Mouse (Mus musculus): ENCODE data around the gene C2cd3. TPM values are rescaled to one million over a fixed set of nuclear protein-coding genes. Genes with fewer than 3 reads are reported as not detected.
A peak's percentile ranks its signal among the peaks of the same experiment; 100 is the strongest.
"Not testable (repeated sequence)": the region's sequence is repeated elsewhere in the genome, so short reads cannot be mapped to it uniquely, and the experiment has no call there.

The C2cd3 gene
- total RNA-seq, 2 experiments from 2014 or later: 8.0 to 9.9 TPM

- intact Hi-C loops (cut with DNase I): loop anchor here (2.0 kb wide), 1 partner anchor 26 kb away; no protein-coding TSS in a partner anchor
- DNase-seq (ENCODE audit: low spot score): no peak
Measured at GRCm38 (mm10) chr7:100465248-100465647, 93.2 kb downstream of the C2cd3 start.

GRCm38 (mm10) chr7:100465656-100466309 is 93.8 kb downstream of the C2cd3 start:
- intact Hi-C loops (cut with DNase I): loop anchor here (2.0 kb wide), 1 partner anchor 25 kb away; no protein-coding TSS in a partner anchor
- DNase-seq (ENCODE audit: low spot score): peak; percentile 83

DNA sequence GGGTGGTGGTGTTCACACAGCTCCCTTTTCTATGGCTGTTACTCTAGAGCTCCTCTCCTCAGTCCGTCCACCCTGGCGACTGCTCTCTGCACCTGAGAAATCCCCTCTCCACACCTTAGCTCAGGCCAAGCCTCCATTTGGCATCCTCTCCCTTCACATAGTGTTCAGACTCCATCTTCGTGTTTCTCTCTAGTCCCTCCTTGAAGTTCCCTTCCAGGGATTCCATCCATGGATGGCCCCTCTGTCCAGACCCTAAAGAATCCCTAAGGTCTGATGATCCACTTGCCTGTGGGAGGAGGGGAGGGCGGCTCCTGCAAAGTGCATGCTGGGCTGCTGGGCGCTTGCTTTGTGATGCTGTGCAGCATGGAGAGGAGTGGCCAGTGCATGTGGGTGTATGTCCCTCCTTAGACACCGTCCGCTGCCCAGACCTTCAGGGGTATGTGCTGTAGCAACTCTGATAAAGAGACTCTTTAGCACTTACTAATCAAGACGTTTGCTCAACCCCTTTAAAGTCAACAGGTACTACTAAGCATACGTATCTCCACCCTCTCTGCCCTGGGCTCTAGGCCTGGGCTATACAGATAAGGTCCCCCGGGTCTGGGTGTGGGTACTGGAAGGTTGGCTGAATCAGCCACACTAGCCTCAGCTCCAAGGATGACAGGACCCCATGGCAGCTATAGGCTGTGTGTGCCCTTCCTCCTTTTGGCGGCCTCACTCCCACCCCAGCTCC is 94.9 kb downstream of the C2cd3 start:
- DNase-seq (ENCODE audit: low spot score): no peak
- intact Hi-C loops (cut with DNase I): no loop called here

GRCm38 (mm10) chr7:100468761-100469160 is 96.7 kb downstream of the C2cd3 start:
- no peak for DNase-seq (ENCODE audit: low spot score)
- intact Hi-C loops (cut with DNase I): no loop called here

DNA sequence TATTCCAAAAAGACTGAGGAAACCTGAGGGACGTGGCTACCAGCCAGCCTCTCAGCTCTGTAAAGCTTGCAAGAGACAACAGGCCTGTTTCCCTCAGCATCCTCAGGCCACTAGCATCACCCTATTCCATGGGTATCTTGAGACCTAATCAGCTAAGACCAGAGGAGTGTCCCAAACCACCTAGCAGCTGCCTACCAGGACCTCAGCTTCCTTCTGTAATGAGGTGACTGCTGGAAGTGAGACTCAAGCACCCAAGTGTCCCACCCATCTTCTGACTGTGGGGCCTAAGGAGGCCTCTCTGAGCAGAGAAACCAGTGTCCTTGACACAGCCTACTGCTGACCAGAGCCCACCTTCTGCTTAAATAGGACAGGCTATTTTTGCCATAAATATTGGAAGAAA is 97.5 kb downstream of the C2cd3 start:
- DNase-seq (ENCODE audit: low spot score): no peak
- intact Hi-C loops (cut with DNase I): no loop called here

GRCm38 (mm10) chr7:100470796-100471406 is 98.9 kb downstream of the C2cd3 start:
- intact Hi-C loops (cut with DNase I): no loop called here
- no peak for DNase-seq (ENCODE audit: low spot score)

GRCm38 (mm10) chr7:100471407-100471797 is 99.4 kb downstream of the C2cd3 start:
- DNase-seq (ENCODE audit: low spot score): no peak
- intact Hi-C loops (cut with DNase I): no loop called here

GRCm38 (mm10) chr7:100472777-100473176 is 100.7 kb downstream of the C2cd3 start, which contains the start of gene Ucp3:
Gene Ucp3, plus strand, starts transcription at chr7:100472990.
- DNase-seq (ENCODE audit: low spot score): no peak
- intact Hi-C loops (cut with DNase I): no loop called here

DNA sequence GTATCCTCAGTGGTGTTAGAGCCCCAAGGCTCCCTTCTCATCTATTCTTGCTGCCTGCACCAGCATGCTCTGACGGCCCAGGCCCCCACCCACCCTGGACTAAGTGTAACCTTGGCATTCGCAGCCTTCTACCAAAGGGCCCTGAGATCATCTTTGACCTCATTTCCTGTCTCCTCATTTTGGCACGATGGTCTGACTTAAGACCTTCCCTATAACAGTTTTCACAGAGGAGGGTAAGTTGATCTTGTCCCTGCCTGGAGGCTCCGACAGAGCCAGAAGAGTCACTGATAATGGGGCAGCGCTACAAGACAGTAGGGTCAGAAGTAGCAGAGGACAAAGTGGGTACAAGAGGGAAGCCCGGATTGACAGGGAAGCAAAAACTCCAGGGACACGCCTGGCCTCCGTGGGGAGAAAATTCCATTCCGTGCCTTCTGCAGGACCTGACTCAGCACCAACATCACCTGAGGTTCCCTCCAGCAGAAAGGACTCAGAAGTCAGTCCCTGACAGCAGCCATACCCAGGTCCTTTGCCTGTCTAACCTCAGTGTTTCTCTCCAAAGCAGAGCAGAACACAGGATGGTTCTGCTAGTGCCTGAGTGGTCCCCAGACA is 101.9 kb downstream of the C2cd3 start:
- intact Hi-C loops (cut with DNase I): no loop called here
- no peak for DNase-seq (ENCODE audit: low spot score)

DNA sequence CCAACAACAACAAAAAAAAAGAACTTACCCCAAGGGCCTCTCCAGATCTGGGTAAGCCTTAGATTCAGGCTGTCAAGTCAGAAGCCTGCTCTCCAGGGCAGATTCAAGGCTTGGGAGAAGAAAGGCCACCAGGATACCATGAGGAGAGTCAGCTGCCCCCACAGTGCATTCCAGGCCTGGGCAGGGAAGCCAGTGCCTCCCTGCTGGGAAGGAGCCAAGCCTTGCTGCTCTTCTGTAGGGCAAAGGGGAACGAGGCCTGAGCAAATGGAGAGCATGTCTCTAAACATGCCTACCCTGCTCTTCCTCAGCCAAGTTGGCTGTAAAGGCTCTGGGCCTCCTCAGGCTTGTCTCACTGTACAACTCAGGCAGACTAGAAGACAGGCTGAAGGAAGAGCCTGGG is 102.6 kb downstream of the C2cd3 start:
- DNase-seq (ENCODE audit: low spot score): peak; percentile 25
- intact Hi-C loops (cut with DNase I): no loop called here

DNA sequence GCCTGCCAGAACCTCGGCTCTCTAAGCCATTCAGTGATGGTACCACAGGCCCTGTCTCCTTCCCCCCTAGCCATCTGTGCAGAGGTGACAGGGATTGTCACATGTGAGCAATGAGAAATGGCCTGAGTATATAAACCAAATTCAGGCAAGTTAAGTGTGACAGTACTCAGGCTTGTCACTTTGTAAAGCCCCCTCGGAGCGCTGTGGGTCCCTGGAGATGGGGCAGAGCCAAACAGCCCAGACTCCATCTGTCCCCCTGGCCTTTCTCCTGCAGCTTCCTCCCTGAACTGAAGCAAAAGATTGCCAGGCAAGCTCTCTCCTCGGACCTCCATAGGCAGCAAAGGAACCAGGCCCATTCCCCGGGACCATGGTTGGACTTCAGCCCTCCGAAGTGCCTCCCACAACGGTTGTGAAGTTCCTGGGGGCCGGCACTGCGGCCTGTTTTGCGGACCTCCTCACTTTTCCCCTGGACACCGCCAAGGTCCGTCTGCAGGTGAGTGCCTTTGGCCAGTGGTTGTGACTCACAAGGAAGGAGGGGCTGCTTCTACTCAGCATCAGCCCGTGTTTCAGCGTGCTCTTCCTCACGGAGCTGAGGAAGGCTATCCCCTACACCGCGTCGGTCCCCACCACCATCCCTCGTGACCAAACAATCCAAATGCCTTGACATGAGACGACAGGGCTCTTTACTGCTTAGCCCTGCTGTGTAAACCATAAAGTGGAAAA is 107.2 kb downstream of the C2cd3 start:
- DNase-seq (ENCODE audit: low spot score): no peak
- intact Hi-C loops (cut with DNase I): no loop called here

- DNase-seq (ENCODE audit: low spot score): no peak
- intact Hi-C loops (cut with DNase I): no loop called here
Measured at GRCm38 (mm10) chr7:100479823-100480164, 107.8 kb downstream of the C2cd3 start.

GRCm38 (mm10) chr7:100480175-100480574 is 108.1 kb downstream of the C2cd3 start:
- intact Hi-C loops (cut with DNase I): no loop called here
- no peak for DNase-seq (ENCODE audit: low spot score)

DNA sequence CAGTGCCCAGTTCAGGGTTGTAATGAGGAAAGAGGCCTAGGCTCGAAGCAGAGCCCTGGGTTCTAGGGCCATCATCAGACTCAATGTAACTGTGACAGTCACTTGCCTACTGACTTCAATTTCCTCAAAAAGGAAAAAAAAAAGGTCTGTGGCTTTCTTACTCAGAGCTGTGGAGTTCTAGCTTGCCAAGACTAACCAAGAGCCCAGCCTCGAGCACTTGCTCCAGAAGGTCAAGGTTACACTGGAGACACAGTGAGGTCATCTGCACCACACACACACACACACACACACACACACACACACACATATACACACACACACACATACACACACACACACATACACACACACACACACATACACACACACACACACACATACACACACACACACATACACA is 110.0 kb downstream of the C2cd3 start:
- intact Hi-C loops (cut with DNase I): not testable (repeated sequence)

GRCm38 (mm10) chr7:100484493-100484892 is 112.5 kb downstream of the C2cd3 start:
- intact Hi-C loops (cut with DNase I): no loop called here
- no peak for DNase-seq (ENCODE audit: low spot score)

More for the DNA sequence above, 110.0 kb downstream of the C2cd3 start:
- DNase-seq (ENCODE audit: low spot score): not testable (repeated sequence)

- intact Hi-C loops (cut with DNase I): no loop called here
- no peak for DNase-seq (ENCODE audit: low spot score)
Measured at GRCm38 (mm10) chr7:100487301-100487700, 115.3 kb downstream of the C2cd3 start.

DNA sequence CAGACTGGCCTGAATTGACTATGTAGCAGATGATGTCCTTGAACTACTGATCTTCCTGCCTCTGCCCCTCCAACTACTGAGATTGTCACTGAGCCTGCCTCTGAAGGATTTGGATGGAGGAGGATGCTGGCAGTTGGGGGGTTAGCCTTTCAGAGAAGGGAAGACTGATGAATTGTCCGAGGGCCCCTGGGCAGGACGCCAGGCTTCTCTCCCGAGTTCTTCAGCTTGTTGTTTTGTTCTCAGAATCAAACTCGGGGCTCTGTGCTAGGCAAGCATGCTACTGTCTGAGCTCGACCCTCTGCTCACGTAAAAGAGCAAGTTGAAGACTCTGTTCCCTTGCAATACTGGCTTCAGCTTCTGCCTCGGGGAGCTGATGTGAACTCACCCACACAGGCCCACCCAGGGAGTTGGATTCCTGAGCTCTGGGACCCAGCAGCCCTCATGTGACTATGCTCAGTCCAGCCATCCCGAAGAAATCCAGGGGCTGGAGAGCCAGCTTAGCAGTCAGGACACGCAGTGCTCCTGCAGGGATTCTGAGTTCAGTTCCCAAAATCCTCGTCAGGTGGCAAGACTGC is 116.5 kb downstream of the C2cd3 start:
- intact Hi-C loops (cut with DNase I): no loop called here
- no peak for DNase-seq (ENCODE audit: low spot score)

DNA sequence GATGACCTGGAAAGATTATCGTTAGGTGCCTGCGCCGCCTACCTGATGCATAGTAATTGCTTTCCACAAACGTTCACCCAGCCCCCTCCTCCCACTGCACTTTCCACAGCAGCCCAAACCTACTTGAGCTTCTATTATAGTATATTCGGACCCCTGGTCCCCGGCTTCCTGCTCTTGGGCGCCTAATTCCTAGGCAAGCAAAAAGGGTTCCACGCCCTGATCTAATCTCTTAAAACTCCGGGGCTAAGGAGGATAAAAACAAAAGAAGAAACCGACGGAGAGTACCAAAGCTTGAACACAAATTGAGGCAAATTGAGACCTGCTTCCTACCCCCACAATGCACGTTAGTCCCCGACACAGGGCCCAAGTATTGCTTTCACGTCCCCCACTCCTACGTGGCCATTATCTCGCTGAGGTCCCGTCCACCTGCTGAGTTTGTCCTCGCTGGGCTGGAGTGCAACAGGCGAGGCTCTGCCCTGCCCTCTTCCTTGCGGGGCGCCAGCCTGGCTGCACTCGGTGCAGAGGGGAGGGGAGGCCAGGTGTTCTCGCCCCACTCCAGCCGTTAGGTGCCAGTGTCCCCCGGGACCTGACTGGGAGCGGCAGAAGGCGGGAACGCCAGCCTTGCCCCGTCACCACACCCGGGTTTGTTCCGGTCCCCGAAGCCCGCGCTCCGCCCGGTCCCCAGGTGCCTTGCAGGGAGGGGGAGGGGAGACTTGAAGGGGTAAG is 120.5 kb downstream of the C2cd3 start:
- intact Hi-C loops (cut with DNase I): loop anchor here (2.0 kb wide), 1 partner anchor 62 kb away; no protein-coding TSS in a partner anchor
- no peak for DNase-seq (ENCODE audit: low spot score)

DNA sequence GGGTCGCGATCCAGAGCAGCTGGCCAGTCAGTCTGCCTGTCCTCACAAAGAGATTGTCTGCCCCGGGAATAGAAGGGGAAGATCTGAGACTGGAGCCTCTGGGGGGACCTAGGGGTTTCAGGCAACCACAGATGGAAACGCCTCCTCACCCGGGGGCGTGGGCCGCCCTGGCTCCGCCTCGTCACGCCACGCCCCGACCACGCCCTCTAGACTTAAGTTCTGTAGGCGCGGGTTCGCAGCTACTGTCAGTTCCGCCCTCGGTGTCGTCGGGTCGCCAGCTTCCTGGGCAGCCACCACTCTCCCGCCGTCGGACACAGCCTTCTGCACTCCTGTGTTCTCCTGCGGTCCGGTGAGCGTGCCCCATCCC is 121.1 kb downstream of the C2cd3 start, which contains the start of gene Ucp2:
Gene Ucp2 (plus strand): TSS at position 221 of the 367 bp plus-strand sequence.
- peak; percentile 85 for DNase-seq (ENCODE audit: low spot score)
- intact Hi-C loops (cut with DNase I): loop anchor here (2.0 kb wide), 1 partner anchor 62 kb away; no protein-coding TSS in a partner anchor

Data from heart, postnatal 25 days (tissue).